Mouse (Mus musculus): ENCODE data around the gene Tmem131. TPM values are rescaled to one million over a fixed set of nuclear protein-coding genes. Genes with fewer than 3 reads are reported as not detected.

Gene Tmem131
- polyA plus RNA-seq, 1 experiment = 84.6 TPM

GRCm38 (mm10) chr1:36767321-36767720, 176.1 kb downstream of the Tmem131 start:
- TF ChIP-seq GATA1 (IDR thresholded peaks at IDR 0.05; ENCODE audit: low read length) = no peak

DNA sequence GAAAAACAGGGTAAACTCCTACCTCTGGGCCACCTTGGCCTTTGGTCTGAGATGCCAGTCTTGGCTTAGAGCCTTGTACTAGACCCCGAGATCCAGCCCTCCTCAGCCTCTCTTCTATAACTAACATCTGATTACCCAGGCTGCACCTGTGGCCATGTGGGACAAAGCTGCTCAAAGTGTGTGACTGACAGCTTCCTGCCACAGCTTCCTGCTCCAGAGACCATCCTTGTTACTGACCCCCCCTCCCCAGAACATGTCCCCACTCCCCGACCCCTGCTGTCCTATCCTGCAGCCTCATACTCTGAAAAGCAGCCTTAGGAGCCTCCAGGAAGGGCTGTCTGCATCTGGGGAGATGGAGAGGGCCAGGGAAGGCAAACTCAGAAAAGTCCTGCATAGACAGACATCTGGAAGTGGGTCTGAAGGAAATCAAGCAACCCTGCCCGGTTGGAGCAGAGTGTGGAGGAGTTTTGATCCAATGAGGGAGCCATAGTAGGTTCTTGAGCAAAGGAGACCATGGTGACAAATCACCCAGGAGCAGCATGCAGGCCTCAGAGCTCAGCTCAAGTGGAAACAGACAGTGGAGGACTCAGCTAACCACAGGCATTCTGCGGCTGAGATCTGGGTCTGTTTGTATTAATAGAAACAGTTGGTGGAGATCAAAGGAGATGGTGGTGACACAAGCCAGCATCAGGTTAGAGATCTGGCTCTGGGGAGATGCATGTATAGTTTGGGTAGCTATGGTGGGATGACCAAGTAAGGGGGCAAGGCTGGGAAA, 176.8 kb downstream of the Tmem131 start:
- no peak for TF ChIP-seq GATA1 (IDR thresholded peaks at IDR 0.05; ENCODE audit: low read length)

DNA sequence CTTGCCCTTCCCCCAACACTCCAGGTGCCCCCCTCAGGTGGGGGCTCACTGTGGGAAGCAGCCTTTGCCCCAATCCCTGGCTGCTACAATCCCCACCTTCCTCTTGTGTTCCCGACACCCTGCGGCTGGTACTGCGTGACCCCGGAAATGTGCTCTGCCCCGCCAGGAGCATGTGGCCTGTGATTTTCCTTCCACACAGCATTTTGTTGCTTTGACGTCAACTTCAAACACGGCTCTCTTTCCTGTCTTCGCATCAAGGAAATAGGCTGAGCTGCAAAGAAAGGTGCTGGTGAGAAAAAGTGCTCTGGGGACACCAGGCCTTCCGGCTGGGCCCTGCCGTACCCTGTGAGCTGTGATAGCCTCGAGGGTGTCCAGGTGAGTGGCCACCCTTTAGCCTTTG, 181.9 kb downstream of the Tmem131 start, which contains the start of gene Zap70:
Gene Zap70, plus strand, starts transcription at position 231 of the 400 bp plus-strand sequence.
- no peak for TF ChIP-seq GATA1 (IDR thresholded peaks at IDR 0.05; ENCODE audit: low read length)

GRCm38 (mm10) chr1:36761061-36761460, 182.4 kb downstream of the Tmem131 start:
- no peak for TF ChIP-seq GATA1 (IDR thresholded peaks at IDR 0.05; ENCODE audit: low read length)

GRCm38 (mm10) chr1:36760401-36760800, 183.1 kb downstream of the Tmem131 start:
- TF ChIP-seq GATA1 (IDR thresholded peaks at IDR 0.05; ENCODE audit: low read length) = no peak

GRCm38 (mm10) chr1:36759076-36759475, 184.4 kb downstream of the Tmem131 start:
- no peak for TF ChIP-seq GATA1 (IDR thresholded peaks at IDR 0.05; ENCODE audit: low read length)

GRCm38 (mm10) chr1:36758553-36758952, 184.9 kb downstream of the Tmem131 start:
- TF ChIP-seq GATA1 (IDR thresholded peaks at IDR 0.05; ENCODE audit: low read length) = no peak

DNA sequence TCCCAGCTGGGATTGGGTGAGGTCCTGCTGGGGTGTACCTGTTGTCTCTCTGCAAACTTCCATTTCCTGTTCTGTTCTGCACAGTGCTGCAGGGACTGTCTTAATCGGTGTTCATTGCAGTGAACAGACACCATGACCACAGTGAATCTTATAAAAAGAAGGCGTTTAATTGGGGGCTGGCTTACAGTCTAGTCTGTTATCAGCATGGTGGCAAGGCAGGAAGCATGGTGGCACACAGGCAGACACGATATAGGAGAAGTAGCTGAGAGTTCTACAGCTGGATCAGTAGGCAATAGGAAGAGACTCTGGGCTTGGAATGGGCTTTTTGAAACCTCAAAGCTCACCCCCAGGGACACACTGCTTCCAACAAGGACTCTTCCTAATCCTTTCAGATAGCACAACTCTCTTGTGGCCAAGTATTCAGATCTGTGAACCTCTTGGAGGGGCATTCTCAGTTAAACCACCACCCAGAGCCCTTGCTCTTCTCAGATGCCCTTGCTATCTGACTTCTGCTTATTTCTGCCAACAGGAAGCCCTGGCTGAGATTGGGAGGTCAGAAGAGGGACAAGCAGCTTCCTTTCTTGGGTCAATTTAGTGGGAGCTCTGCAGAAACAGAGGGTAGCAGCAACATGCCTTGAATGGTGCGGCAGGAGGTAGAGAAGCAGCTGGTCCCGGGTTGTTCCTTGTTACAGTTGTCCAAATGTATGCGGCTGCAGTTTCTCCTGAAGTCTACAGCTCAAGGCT, 189.4 kb downstream of the Tmem131 start:
- no peak for TF ChIP-seq GATA1 (IDR thresholded peaks at IDR 0.05; ENCODE audit: low read length)

GRCm38 (mm10) chr1:36746452-36746851, 197.0 kb downstream of the Tmem131 start:
- no peak for TF ChIP-seq GATA1 (IDR thresholded peaks at IDR 0.05; ENCODE audit: low read length)

GRCm38 (mm10) chr1:36745661-36746060, 197.8 kb downstream of the Tmem131 start:
- TF ChIP-seq GATA1 (IDR thresholded peaks at IDR 0.05; ENCODE audit: low read length) = no peak

- TF ChIP-seq GATA1 (IDR thresholded peaks at IDR 0.05; ENCODE audit: low read length) = no peak
These were observed 199.1 kb downstream of the Tmem131 start for GRCm38 (mm10) chr1:36744268-36744944.

DNA sequence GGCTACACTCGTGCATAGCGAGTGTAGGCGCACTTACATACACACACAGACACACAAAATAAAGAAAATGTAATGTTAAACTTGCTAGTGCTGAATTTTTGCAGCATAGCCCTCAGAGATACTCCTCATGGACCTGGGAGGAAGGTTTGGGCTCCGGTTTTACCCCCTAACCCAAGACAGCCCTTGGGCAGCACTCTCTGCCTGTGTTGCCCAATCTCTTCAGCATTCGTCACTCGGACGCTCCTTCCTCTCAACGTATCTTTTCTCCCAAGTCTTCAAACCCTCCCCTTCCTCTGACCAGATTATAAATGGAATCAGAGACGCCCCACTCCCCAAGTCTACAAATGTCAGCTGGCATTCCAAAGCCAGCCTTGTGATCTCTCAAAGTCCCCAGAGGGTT, 200.4 kb downstream of the Tmem131 start:
- TF ChIP-seq GATA1 (IDR thresholded peaks at IDR 0.05; ENCODE audit: low read length) = no peak

Other genes with a start within 250 kb of the Tmem131 start
- gene 4933424G06Rik, start 233.5 kb downstream of the Tmem131 start, polyA plus RNA-seq (2012) = not detected in 2 replicates
- 99.1 and 103 TPM in 2 replicates for gene Actr1b, start 229.2 kb downstream of the Tmem131 start, polyA plus RNA-seq (2012)
- not detected in 2 replicates for gene Zap70, start 181.9 kb downstream of the Tmem131 start, polyA plus RNA-seq (2012)
- not detected in 2 replicates for gene Vwa3b, start 82.9 kb upstream of the Tmem131 start, polyA plus RNA-seq (2012)